8 mouse cellular contexts compared by ENCODE assay signal in the genomic region with DNA sequence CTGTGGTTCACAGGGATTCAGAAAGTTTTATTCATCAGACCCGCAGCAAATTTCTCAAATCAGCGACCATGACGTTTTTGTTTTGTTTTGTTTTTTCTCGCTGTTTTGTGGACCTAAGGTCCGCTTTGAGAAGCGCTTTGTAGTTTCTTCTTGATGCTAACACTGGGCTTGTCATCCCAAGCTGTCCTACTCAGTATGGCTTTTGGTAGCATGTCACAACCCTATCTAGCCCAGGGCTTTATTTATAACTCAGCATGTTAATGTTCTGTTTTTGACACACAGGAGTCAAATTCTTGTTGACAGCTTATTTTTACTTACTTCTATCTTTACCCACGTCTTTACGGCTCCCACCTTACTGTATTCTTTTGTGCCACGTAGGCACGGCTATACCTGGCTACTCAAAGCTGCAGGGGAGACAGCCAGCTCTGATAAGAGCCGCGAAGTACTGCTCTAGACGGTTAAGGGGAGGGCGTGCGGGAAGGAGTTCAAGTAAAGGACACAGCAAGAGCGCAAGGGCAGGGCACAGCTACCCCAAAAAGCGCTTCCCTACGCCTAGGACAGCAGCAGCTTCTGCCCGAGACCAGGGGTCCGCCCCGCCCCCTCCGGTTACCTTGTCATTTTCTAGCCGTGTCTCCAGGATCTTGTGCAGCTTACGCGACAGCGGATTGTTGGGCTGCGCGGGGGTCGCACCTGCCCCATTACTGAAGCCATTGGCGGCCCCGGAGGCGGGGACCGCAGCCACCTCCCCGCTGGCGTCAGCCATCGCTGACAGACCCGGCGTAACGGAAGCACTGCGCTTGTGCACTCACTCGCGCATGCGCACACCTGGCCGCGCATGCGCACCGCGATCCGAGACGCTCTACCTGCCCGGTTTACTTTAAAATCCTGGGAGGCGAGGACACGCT. TPM values are rescaled to one million over a fixed set of nuclear protein-coding genes. Genes with fewer than 3 reads are reported as not detected.
DNase-seq lines count a peak whose midpoint lies in the region; ATAC-seq lines count a peak whose summit lies in the region.

A gene (minus strand): TSS at position 802 of the 905 bp plus-strand sequence.

- peak within 1 kb of the TSS; percentile 69 for H3K4me3 ChIP-seq in heart, embryonic 13.5 days
- peak within 1 kb of the TSS; percentile 85 for H3K4me3 ChIP-seq in liver, embryonic 12.5 days
- peak within 1 kb of the TSS; percentile 84 for H3K4me3 ChIP-seq in stomach, embryonic 15.5 days (replicated peaks)

- H3K27me3 ChIP-seq in heart, embryonic 13.5 days (replicated peaks), result no peaks in the 10 kb centered on the region
- H3K27me3 ChIP-seq in liver, embryonic 12.5 days (replicated peaks), result peaks cover 3% of the 10 kb centered on the region; the same call in 1 of the 2 replicates
- no peaks in the 10 kb centered on the region for H3K27me3 ChIP-seq in stomach, embryonic 15.5 days (replicated peaks)

- H3K9ac ChIP-seq in heart, embryonic 13.5 days, result peak within 1 kb of the TSS; percentile 82
- H3K9ac ChIP-seq in liver, embryonic 12.5 days, result peak within 1 kb of the TSS; percentile 74
- H3K9ac ChIP-seq in stomach, embryonic 15.5 days, result peak within 1 kb of the TSS; percentile 56

- H3K4me1 ChIP-seq in heart, embryonic 13.5 days, result peaks cover 11% of the 10 kb centered on the region
- peaks cover 5% of the 10 kb centered on the region for H3K4me1 ChIP-seq in liver, embryonic 12.5 days
- 0 out of 2 replicates have a peak, but pooled peaks cover 2% of the 10 kb centered on the region for H3K4me1 ChIP-seq in stomach, embryonic 15.5 days

- WGBS in heart, embryonic 13.5 days, result 4% methylated on average over 53 of the region's 53 CpGs
- 4% methylated on average over 53 of the region's 53 CpGs for WGBS in liver, embryonic 12.5 days (ENCODE audit: insufficient replicate concordance)
- WGBS in stomach, embryonic 15.5 days, result 5% methylated on average over 53 of the region's 53 CpGs

- H3K9me3 ChIP-seq in heart, embryonic 13.5 days, result no peaks in the 10 kb centered on the region
- no peaks in the 10 kb centered on the region for H3K9me3 ChIP-seq in liver, embryonic 12.5 days (replicated peaks)
- H3K9me3 ChIP-seq in stomach, embryonic 15.5 days, result no peaks in the 10 kb centered on the region

- peaks cover 28% of the 10 kb centered on the region for H3K36me3 ChIP-seq in heart, embryonic 13.5 days
- peaks cover 12% of the 10 kb centered on the region for H3K36me3 ChIP-seq in liver, embryonic 12.5 days
- H3K36me3 ChIP-seq in stomach, embryonic 15.5 days, result peaks cover 3% of the 10 kb centered on the region; the same call in 1 of the 2 replicates

- H3K4me2 ChIP-seq in heart, embryonic 13.5 days, result peak within 1 kb of the TSS; percentile 74
- peak within 1 kb of the TSS; percentile 80 for H3K4me2 ChIP-seq in liver, embryonic 12.5 days
- peak within 1 kb of the TSS; percentile 73 for H3K4me2 ChIP-seq in stomach, embryonic 15.5 days

- DNase-seq in CD4-positive helper T cell, adult 2 months (ENCODE audit: low read depth, low spot score), result peak; percentile 95
- DNase-seq in brain, embryonic 18.5 days (ENCODE audit: low read depth, low spot score), result peak; percentile 84
- DNase-seq in kidney, postnatal 10 days, result peak; percentile 92
- DNase-seq in natural killer cell, adult 2 months (ENCODE audit: low spot score in 2 of 2), result peak; percentile 80 to 84

- peak within 1 kb of the TSS; percentile 81 for H3K27ac ChIP-seq in heart, embryonic 13.5 days (replicated peaks)
- H3K27ac ChIP-seq in liver, embryonic 12.5 days, result peak within 1 kb of the TSS; percentile 81
- H3K27ac ChIP-seq in stomach, embryonic 15.5 days, result peak within 1 kb of the TSS; percentile 38; the same call in 1 of the 2 replicates

- peak; percentile 97 for ATAC-seq in erythroid progenitor cell, adult 5-6 weeks (replicated peaks; ENCODE audit: low FRiP score, poor library complexity, severe bottlenecking)
- ATAC-seq in heart, embryonic 13.5 days (ENCODE audit: extremely low read depth, insufficient number of reproducible peaks, low FRiP score, low TSS enrichment), result peak; percentile 88
- ATAC-seq in liver, embryonic 12.5 days, result peak; percentile 95
- ATAC-seq in stomach, embryonic 15.5 days (ENCODE audit: insufficient read depth, low FRiP score, low read depth), result peak; percentile 88

RNA-seq across cellular contexts. Expression of the gene that starts here (rescaled TPM):
- total RNA-seq in erythroid progenitor cell, adult 5-6 weeks (2015; ENCODE audit: low replicate concordance), result 5.4 and 20.2 TPM in 2 replicates
- total RNA-seq in erythroid progenitor cell, adult 5-6 weeks (2017; ENCODE audit: low replicate concordance), result 4.0 and 10.7 TPM in 2 replicates
- polyA plus RNA-seq in heart, embryonic 13.5 days (2015; fragmentation: Nextera tagmentation; extraction: Ambion mirVana), result 48.0 and 50.2 TPM in 2 replicates
- 19.2 and 21.5 TPM in 2 replicates for polyA plus RNA-seq in liver, embryonic 12.5 days (2016; fragmentation: Nextera tagmentation; extraction: Ambion mirVana)
- 42.4 and 43.1 TPM in 2 replicates for polyA plus RNA-seq in stomach, embryonic 15.5 days (2015; fragmentation: Nextera tagmentation; extraction: Ambion mirVana)

Comparison
In these comparisons a context has a peak if more than half of its experiments do, and no peak if none do; other contexts are left out.
1. Peak in every context shown above with its lines: DNase-seq, ATAC-seq, H3K4me3 ChIP-seq and H3K27ac ChIP-seq.